Mouse (Mus musculus) neural tube, embryonic 11.5 days (tissue): ENCODE measurements at regions not wholly inside any gene's neighbourhood (a gene's known extent, or its start where the extent isn't known, plus 50 kb on each side); places are given as distances from the start of the nearest gene placed in this dataset.

Source experiments
- ATAC-seq: fragments of 200-750 bp; cut with Nextera tagmentation; 2 replicates; pipeline ENCODE4 v1.8.0; 2017; ENCODE audit warnings: moderate number of reproducible peaks, mild to moderate bottlenecking, moderate TSS enrichment, moderate library complexity; ENCODE audit not compliant: insufficient read depth, low FRiP score, low TSS enrichment
- DNase-seq: peaks from one replicate; pipeline ENCODE4 v3.0.0-alpha.2; 2015; ENCODE audit warnings: low spot score
- H3K27ac ChIP-seq: fragments of 300-500 bp; sonication (generic); 2 replicates; pipeline ENCODE4 v1.5.1; 2014; ENCODE audit warnings: low read depth, mild to moderate bottlenecking, low read length
- H3K27me3 ChIP-seq: fragments of 300-500 bp; sonication (generic); 2 replicates; pipeline ENCODE4 v1.6.1; 2014; ENCODE audit warnings: mild to moderate bottlenecking, low read length, mixed read lengths; ENCODE audit not compliant: control insufficient read depth, insufficient read depth
- H3K36me3 ChIP-seq: fragments of 300-500 bp; sonication (generic); 2 replicates; pipeline ENCODE4 v1.6.1; 2014; ENCODE audit warnings: mild to moderate bottlenecking, low read length, moderate library complexity, mixed read lengths; ENCODE audit not compliant: control insufficient read depth, insufficient read depth
- H3K4me1 ChIP-seq: fragments of 300-500 bp; sonication (generic); 2 replicates; pipeline ENCODE4 v1.6.1; 2014; ENCODE audit warnings: low read length, mixed read lengths; ENCODE audit not compliant: control insufficient read depth, insufficient read depth
- H3K4me2 ChIP-seq: fragments of 300-500 bp; sonication (generic); 2 replicates; pipeline ENCODE4 v1.6.1; 2014; ENCODE audit warnings: low read depth, mild to moderate bottlenecking, moderate library complexity
- H3K4me3 ChIP-seq: fragments of 300-500 bp; sonication (generic); 2 replicates; pipeline ENCODE4 v1.5.1; 2014; ENCODE audit warnings: low read depth, low read length
- H3K9ac ChIP-seq: fragments of 300-500 bp; sonication (generic); 2 replicates; pipeline ENCODE4 v1.6.1; 2014; ENCODE audit warnings: mild to moderate bottlenecking, low read length
- H3K9me3 ChIP-seq: fragments of 300-500 bp; sonication (generic); 2 replicates; pipeline ENCODE4 v1.6.1; 2016; ENCODE audit warnings: low read length; ENCODE audit not compliant: control insufficient read depth
- WGBS: fragments of 180-500 bp; shearing (Covaris S2); extraction: QIAGEN DNeasy Blood & Tissue Kit; methylation state at CpG from one replicate; pipeline ENCODE4 v1.1.7; 2014; 5-methylcytosine and 5-hydroxymethylcytosine counted together

DNA sequence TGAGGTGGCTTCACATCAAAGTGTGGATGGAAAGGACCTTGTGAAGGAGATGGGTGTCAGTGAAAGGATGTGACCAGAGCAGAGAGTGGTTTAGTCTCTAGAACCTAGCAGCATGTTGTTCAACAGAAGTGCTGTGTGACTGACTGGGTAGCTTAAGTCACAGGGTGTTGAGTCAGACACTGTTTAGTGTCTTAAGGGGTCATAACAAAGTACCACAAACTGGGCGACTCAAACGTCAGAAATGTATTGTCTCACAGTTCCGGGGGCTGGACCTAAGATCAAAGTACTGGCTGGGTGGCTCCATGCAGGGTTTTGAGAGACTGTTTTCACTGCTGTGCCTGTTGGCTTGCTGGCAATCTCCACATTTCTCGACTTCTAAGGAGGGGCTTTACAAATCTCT lies 68.1 kb upstream of the Gadd45a start:
- Histone ChIP-seq H3K4me1 (no peaks in the 10 kb centered on the region), H3K36me3 (no peaks in the 10 kb centered on the region), H3K27me3 (no peaks in the 10 kb centered on the region), H3K9ac (no peak overlapping the region), H3K27ac (no peak overlapping the region), H3K4me3 (no peak overlapping the region), H3K4me2 (no peak overlapping the region), H3K9me3 (no peaks in the 10 kb centered on the region)
- ATAC-seq (no peak), DNase-seq (no peak)
- 8% methylated on average over 4 of the region's 4 CpGs for WGBS

DNA sequence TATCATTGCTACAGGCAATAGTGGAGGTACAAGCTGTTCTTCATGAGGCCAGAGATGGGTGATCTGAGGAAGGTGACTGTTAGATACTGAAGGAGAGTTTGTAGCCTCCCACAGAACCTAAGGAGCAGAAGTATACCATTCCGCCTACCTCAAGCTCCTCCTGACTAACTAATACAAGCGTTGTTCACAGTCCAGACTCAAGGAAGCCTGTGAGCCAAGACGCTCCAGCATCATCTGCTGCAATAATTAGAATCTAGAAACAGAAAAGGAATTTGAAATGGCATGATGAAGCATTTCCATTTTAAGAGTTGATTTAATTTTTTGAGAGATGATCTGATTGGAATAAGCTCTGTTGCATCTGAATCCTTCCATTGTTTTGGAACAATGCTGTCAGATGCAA lies 66.9 kb upstream of the Gadd45a start:
- no peaks in the 10 kb centered on the region for H3K4me1 ChIP-seq
- H3K36me3 ChIP-seq, result no peaks in the 10 kb centered on the region

DNA sequence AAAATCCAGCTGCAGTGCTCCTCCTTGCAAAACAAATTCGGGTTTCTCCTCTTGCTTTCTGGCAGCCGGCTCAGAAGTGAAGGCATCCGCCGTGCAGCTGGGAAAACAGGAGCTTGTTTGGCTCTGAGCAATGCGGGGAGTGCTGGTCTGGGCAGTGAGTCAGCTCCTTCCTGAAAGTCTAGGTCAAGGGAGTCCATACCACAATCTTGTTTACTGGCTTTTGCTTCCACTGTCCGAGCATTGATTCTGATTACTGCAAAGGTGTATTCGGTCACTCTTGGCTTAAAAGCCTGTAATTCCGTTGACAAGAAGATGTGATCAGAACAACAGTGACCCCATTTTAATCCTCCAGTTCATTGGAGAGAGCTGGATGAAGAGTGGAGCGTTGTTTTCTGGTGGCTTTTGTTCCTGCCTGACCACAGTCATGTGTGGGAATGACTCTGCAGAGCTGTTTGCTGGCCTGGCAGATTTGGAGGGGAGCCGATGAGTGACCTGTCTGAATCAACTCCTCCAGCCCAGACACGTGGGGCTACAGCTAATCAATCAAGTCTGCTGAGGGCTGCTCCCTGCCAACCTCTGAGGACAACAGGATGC lies 65.4 kb upstream of the Gadd45a start:
- DNase-seq (no peak), ATAC-seq (no peak)
- no peaks in the 10 kb centered on the region for H3K4me1 ChIP-seq
- H3K9ac ChIP-seq, result no peak overlapping the region
- H3K27ac ChIP-seq, result no peak overlapping the region
- no peaks in the 10 kb centered on the region for H3K9me3 ChIP-seq
- H3K36me3 ChIP-seq, result no peaks in the 10 kb centered on the region
- WGBS, result 63% methylated on average over 11 of the region's 11 CpGs
- H3K27me3 ChIP-seq, result no peaks in the 10 kb centered on the region
- no peak overlapping the region for H3K4me2 ChIP-seq
- H3K4me3 ChIP-seq, result no peak overlapping the region

More for the DNA sequence above, 66.9 kb upstream of the Gadd45a start:
- no peak overlapping the region for H3K4me3 ChIP-seq
- no peak overlapping the region for H3K27ac ChIP-seq
- H3K9me3 ChIP-seq, result no peaks in the 10 kb centered on the region
- 89% methylated on average over 3 of the region's 3 CpGs for WGBS
- no peak overlapping the region for H3K4me2 ChIP-seq
- no peaks in the 10 kb centered on the region for H3K27me3 ChIP-seq
- DNase-seq (no peak), ATAC-seq (no peak)
- H3K9ac ChIP-seq, result no peak overlapping the region

DNA sequence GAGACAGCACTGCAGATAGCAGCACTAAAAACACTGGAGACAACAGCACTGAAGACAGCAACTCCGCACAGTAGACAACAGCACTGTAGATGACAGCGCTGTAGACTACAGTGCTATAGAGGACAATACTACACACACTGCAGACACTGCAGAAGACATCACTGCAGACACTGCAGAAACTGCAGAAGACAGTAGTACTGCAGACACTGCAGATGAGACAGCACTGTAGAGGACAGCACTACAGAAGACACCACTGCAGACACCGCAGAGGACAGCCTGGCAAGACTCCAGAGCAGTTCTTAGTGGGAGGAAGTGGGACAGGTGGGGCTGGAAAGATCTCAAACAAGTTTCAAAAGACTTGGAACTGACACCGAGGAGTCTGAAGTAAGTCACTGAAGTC lies 64.8 kb upstream of the Gadd45a start:
- DNase-seq (no peak), ATAC-seq (no peak)
- Histone ChIP-seq H3K4me2 (no peak overlapping the region), H3K4me3 (no peak overlapping the region), H3K36me3 (no peaks in the 10 kb centered on the region), H3K4me1 (no peaks in the 10 kb centered on the region), H3K9ac (no peak overlapping the region), H3K27me3 (no peaks in the 10 kb centered on the region), H3K9me3 (no peaks in the 10 kb centered on the region), H3K27ac (no peak overlapping the region)
- 89% methylated on average over 4 of the region's 4 CpGs for WGBS

DNA sequence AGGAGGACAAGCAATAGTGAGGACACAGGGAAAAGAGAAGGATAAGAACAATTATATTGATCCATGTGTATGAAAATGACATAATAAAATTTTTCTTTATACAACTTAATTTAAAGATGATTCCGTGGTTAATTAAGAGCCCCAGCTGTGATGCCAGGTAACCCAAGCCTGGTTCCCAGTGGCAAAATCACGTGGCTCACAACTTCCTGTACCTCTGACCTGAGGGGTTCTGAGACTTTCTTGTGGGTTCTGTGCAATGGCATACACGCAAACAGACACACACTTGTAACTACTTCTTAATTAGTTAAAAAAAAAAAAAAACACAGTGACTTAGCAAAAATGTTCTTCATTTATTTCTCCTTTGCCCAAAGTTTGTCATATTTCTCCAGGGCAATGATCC lies 57.2 kb upstream of the Gadd45a start:
- Histone ChIP-seq H3K4me3 (no peak overlapping the region), H3K4me2 (no peak overlapping the region), H3K4me1 (no peaks in the 10 kb centered on the region), H3K27ac (no peak overlapping the region), H3K9me3 (no peaks in the 10 kb centered on the region), H3K9ac (no peak overlapping the region), H3K36me3 (no peaks in the 10 kb centered on the region), H3K27me3 (no peaks in the 10 kb centered on the region)
- no peak for DNase-seq
- 89% methylated on average over 3 of the region's 3 CpGs for WGBS
- ATAC-seq, result no peak

DNA sequence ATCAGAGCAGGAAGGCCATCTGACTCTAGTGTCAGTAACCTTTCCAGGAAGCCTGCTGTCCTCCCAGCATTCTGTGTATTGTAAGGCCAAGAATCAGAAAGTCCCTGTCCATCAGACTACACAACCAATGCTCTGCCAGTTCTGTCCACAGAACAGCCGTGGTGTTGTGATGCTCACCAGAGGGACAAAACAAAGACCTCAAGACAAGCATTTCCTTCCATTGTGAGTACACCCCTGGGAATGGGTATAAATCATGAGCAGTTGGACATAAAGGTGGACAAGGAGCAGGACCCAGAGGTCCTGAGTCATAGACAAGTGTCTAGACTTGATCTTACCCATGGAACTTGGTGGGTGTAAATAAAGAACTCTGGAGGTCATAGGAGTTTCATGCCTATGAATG lies 55.9 kb upstream of the Gadd45a start:
- WGBS, result 65% methylated on average over 1 of the region's 1 CpGs
- no peak for ATAC-seq
- Histone ChIP-seq H3K27ac (no peak overlapping the region), H3K27me3 (no peaks in the 10 kb centered on the region), H3K4me3 (no peak overlapping the region), H3K4me1 (no peaks in the 10 kb centered on the region), H3K9me3 (no peaks in the 10 kb centered on the region), H3K4me2 (no peak overlapping the region), H3K36me3 (no peaks in the 10 kb centered on the region), H3K9ac (no peak overlapping the region)
- no peak for DNase-seq

DNA sequence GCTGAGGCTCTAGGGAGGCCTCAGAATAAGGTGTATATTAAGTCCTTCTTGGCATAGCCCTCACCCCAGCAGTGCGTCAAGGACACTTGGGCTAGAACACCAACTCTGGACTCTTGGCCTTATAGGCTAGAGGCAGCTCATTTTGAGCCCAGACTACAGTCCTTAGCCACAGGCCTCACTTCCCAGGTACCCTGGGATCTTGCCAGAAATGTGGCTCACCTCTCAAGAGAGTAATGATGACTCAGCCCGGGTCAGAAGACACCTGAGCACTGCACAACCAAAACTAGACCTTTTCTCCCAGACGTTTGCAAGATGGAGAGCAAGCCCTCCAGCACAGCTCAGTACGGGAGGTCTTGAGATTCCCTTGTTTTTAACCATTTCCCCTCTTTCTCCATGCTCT lies 52.9 kb upstream of the Gadd45a start:
- no peaks in the 10 kb centered on the region for H3K36me3 ChIP-seq
- H3K27ac ChIP-seq, result no peak overlapping the region
- H3K4me2 ChIP-seq, result no peak overlapping the region
- H3K4me3 ChIP-seq, result no peak overlapping the region
- ATAC-seq, result no peak
- no peak for DNase-seq
- WGBS, result 86% methylated on average over 4 of the region's 4 CpGs
- no peaks in the 10 kb centered on the region for H3K27me3 ChIP-seq
- no peaks in the 10 kb centered on the region for H3K9me3 ChIP-seq
- no peaks in the 10 kb centered on the region for H3K4me1 ChIP-seq
- no peak overlapping the region for H3K9ac ChIP-seq

DNA sequence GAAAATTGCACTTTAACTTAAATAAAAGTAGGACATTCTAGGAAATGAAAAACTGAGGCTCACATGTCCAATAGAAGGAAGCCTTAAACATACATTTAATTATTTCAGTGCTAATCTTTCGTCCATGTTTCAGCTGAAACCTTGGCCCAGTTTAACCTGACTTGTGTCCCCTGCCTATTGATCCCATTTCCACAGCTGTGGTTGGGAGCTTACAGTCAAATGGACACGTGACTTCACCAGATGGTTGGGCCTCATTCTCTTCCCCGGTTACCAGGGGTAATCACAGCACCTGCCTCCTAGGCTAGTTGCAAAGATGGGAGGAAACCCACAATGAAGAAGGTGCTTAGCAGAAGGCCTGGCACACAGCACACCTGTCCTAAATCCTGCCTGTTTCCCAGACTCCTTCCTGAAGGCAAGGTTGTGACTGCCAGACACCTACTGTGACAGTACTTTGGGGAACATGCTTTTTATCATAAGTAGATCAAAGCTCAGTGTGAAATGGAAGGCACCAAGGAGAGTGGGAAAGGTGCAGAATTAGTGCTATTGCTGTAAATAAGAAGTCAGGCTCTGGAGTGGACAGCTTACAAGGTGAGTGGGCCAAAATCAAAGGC lies 52.4 kb upstream of the Gadd45a start:
- H3K9me3 ChIP-seq, result no peaks in the 10 kb centered on the region
- ATAC-seq (no peak), DNase-seq (no peak)
- H3K4me3 ChIP-seq, result no peak overlapping the region
- H3K9ac ChIP-seq, result no peak overlapping the region
- no peaks in the 10 kb centered on the region for H3K4me1 ChIP-seq
- H3K36me3 ChIP-seq, result no peaks in the 10 kb centered on the region
- no peak overlapping the region for H3K27ac ChIP-seq
- 62% methylated on average over 3 of the region's 3 CpGs for WGBS
- H3K4me2 ChIP-seq, result no peak overlapping the region
- H3K27me3 ChIP-seq, result no peaks in the 10 kb centered on the region

DNA sequence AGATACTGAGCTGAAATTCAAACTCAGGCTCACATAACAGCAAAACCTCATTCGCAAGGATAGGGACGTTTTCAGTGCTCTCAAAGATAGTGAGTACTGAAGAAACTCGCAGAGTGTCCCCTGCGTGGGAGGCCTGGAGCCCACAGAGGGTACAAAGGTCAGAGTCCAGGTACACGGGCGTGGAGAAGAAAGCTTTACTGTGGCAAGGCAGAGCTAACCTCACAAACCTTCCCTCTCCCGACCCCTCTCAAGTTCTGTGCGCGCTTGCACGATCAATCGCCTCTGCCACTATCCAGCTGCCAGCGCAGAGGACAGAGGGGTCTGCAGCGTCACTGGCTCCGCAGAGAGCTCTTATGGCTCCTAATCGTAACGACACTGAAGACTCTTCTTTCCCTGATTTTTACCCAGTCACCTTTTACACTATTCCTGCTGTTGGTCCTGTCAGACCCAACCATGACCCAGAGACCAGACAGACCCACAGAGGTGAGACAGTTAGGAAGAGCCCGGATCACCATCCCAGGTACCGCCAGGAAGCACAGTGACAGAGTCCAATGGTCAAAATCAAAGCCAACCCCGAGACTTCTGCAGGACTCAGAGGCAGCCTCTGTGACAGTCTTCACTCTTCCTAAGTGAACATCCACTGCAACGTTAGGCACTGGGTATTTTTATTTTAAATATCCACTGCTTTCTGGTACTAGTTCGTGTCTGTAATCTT lies 51.6 kb upstream of the Gadd45a start:
- WGBS, result 75% methylated on average over 21 of the region's 21 CpGs
- H3K9ac ChIP-seq, result no peak overlapping the region
- no peak for ATAC-seq

More for the DNA sequence above, 51.6 kb upstream of the Gadd45a start:
- H3K4me2 ChIP-seq, result no peak overlapping the region
- no peaks in the 10 kb centered on the region for H3K27me3 ChIP-seq
- H3K4me1 ChIP-seq, result no peaks in the 10 kb centered on the region
- H3K36me3 ChIP-seq, result no peaks in the 10 kb centered on the region
- no peak for DNase-seq
- H3K27ac ChIP-seq, result no peak overlapping the region
- no peak overlapping the region for H3K4me3 ChIP-seq
- H3K9me3 ChIP-seq, result no peaks in the 10 kb centered on the region
